10 mouse cellular contexts compared by ENCODE assay signal in the genomic region with DNA sequence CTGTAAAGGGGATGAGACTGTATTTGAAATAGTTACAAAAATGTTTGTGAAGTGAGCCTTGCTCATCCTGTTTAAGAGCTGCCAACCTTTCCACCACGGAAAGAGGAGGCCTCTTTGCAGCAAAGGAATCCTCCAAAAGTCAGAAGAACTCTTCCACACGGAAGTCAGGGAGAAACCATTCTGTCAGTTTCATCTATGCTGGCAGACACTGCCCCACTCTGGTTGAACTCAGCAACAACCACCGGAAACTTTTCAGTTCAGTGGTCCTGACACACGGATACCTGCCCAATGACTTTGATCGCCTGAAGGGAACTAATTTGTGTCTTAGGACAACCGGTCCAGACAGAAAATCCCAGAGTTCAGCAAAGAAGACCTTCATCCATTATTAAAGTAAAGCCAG.
DNase-seq lines count a peak whose midpoint lies in the region; ATAC-seq and TF ChIP-seq lines count a peak whose summit lies in the region.
"Had no signal": no experiment of that assay in that cellular context is flagged by ENCODE, and none has a peak within 500 bp of the region (broad histone marks: within the 10 kb centered on the region; RNA-seq: fewer than 3 reads in every experiment).

No protein-coding gene starts in this region.

- no peak overlapping the region for H3K27ac ChIP-seq in heart, adult 2 months
- no peak overlapping the region for H3K27ac ChIP-seq in heart, embryonic 10.5 days
- no peak overlapping the region for H3K27ac ChIP-seq in neural tube, embryonic 15.5 days (replicated peaks)
- H3K27ac ChIP-seq: heart, embryonic 13.5 days; liver, embryonic 13.5 days had no signal

- no peak for DNase-seq in heart, adult 2 months
- DNase-seq in heart, embryonic 10.5 days (ENCODE audit: low spot score): no peak
- DNase-seq in neural tube, embryonic 10.5 days (ENCODE audit: extremely low spot score, low spot score): peak; percentile 14
- DNase-seq in forelimb bud, embryonic 11.5 days (ENCODE audit: low read depth, low spot score): peak; percentile 19
- DNase-seq in right cerebral cortex, postnatal 25 days: peak; percentile 7
- no peak for DNase-seq in spleen, postnatal 4 days (ENCODE audit: low spot score in 2 of 2)
- no peak for DNase-seq in urinary bladder, postnatal 36 days (ENCODE audit: low spot score in 2 of 2)
- DNase-seq: liver, embryonic 13.5 days had no signal

- H3K27me3 ChIP-seq in heart, adult 2 months (ENCODE audit: control insufficient read depth, insufficient read depth, low read length): no peaks in the 10 kb centered on the region
- peaks cover 19% of the 10 kb centered on the region; the same call in 1 of the 2 replicates for H3K27me3 ChIP-seq in heart, embryonic 10.5 days (ENCODE audit: insufficient read depth, poor library complexity, severe bottlenecking)
- peaks cover 15% of the 10 kb centered on the region; the same call in 1 of the 2 replicates for H3K27me3 ChIP-seq in neural tube, embryonic 15.5 days (replicated peaks)
- H3K27me3 ChIP-seq: liver, embryonic 13.5 days had no signal

- no peaks in the 10 kb centered on the region for H3K4me1 ChIP-seq in heart, adult 2 months (ENCODE audit: control insufficient read depth, insufficient read depth, low read length)
- no peaks in the 10 kb centered on the region for H3K4me1 ChIP-seq in heart, embryonic 10.5 days
- H3K4me1 ChIP-seq in neural tube, embryonic 15.5 days: no peaks in the 10 kb centered on the region
- H3K4me1 ChIP-seq: heart, embryonic 13.5 days; liver, embryonic 13.5 days had no signal

- no peak overlapping the region for H3K4me3 ChIP-seq in heart, adult 2 months
- no peak overlapping the region for H3K4me3 ChIP-seq in heart, embryonic 10.5 days
- H3K4me3 ChIP-seq in neural tube, embryonic 15.5 days (replicated peaks): no peak overlapping the region
- H3K4me3 ChIP-seq: heart, embryonic 13.5 days; liver, embryonic 13.5 days had no signal

- no peak for TF ChIP-seq POLR2A in heart, adult 2 months (IDR thresholded peaks at IDR 0.05; ENCODE audit: insufficient read depth, low read depth, low read length)

- no peaks in the 10 kb centered on the region for H3K36me3 ChIP-seq in heart, adult 2 months (ENCODE audit: control insufficient read depth, insufficient read depth, low read length)
- no peaks in the 10 kb centered on the region for H3K36me3 ChIP-seq in heart, embryonic 10.5 days
- H3K36me3 ChIP-seq in neural tube, embryonic 15.5 days: no peaks in the 10 kb centered on the region
- H3K36me3 ChIP-seq: heart, embryonic 13.5 days; liver, embryonic 13.5 days had no signal

- no peaks in the 10 kb centered on the region for H3K9me3 ChIP-seq in heart, embryonic 10.5 days
- H3K9me3 ChIP-seq in neural tube, embryonic 15.5 days (replicated peaks): no peaks in the 10 kb centered on the region
- H3K9me3 ChIP-seq: heart, embryonic 13.5 days; liver, embryonic 13.5 days had no signal

- intact Hi-C loops in heart, adult 2 months (cut with DNase I): loop anchor here (1.0 to 2.0 kb wide), 2 partner anchors 34 to 391 kb away; no protein-coding TSS in a partner anchor

- no peaks in the 10 kb centered on the region for H3K79me2 ChIP-seq in heart, adult 2 months (replicated peaks; ENCODE audit: control insufficient read depth, insufficient read depth, low read length)

- H3K9ac ChIP-seq in heart, adult 2 months (ENCODE audit: low read depth, low read length): no peak overlapping the region
- no peak overlapping the region for H3K9ac ChIP-seq in neural tube, embryonic 15.5 days (replicated peaks)
- H3K9ac ChIP-seq: heart, embryonic 13.5 days; liver, embryonic 13.5 days had no signal

- WGBS in heart, adult 2 months: 19% methylated on average over 6 of the region's 6 CpGs
- WGBS in heart, embryonic 10.5 days: 20% methylated on average over 6 of the region's 6 CpGs
- WGBS in neural tube, embryonic 15.5 days: 22% methylated on average over 6 of the region's 6 CpGs

- TF ChIP-seq EP300 in heart, adult 2 months (IDR thresholded peaks at IDR 0.05; ENCODE audit: insufficient read depth, low read depth, low read length): no peak

- ATAC-seq in neural tube, embryonic 15.5 days (ENCODE audit: low FRiP score): no peak; the same call in 1 of the 2 replicates

- peak; percentile 69 for TF ChIP-seq CTCF in heart, adult 2 months (IDR thresholded peaks at IDR 0.05)

- H3K4me2 ChIP-seq in neural tube, embryonic 15.5 days: no peak overlapping the region
- H3K4me2 ChIP-seq: heart, embryonic 13.5 days; liver, embryonic 13.5 days had no signal

Comparison
In these comparisons a context has a peak if more than half of its experiments do, and no peak if none do; other contexts are left out.
1. DNase-seq: peak in neural tube, embryonic 10.5 days (single experiment), forelimb bud, embryonic 11.5 days (single experiment) and right cerebral cortex, postnatal 25 days (single experiment); none in heart, adult 2 months (0 of 2), heart, embryonic 10.5 days (single experiment), spleen, postnatal 4 days (0 of 2) and urinary bladder, postnatal 36 days (0 of 2).